Mouse (Mus musculus) spleen, adult 2 months (tissue): Measurements from ENCODE around the gene Hbs1l. TPM values are rescaled to one million over a fixed set of nuclear protein-coding genes. Genes with fewer than 3 reads are reported as not detected.

Source experiments
- DNase-seq, 2 experiments: peaks; one replicate each; pipeline versions ENCODE4 v3.0.0 to v3.0.0-alpha.2; 2012 to 2021; ENCODE audit warnings: low spot score in 2 of 2, low read depth in 1 of 2
- H3K27ac ChIP-seq: fragments of 200-500 bp; 2 replicates; pipeline ENCODE4 v1.5.1; 2012; ENCODE audit warnings: low read length, inconsistent platforms; ENCODE audit not compliant: insufficient read depth
- H3K27me3 ChIP-seq: fragments of 200-500 bp; 2 replicates; pipeline ENCODE4 v1.6.1; 2012; ENCODE audit warnings: mild to moderate bottlenecking, moderate library complexity, low read length, inconsistent platforms; ENCODE audit not compliant: control insufficient read depth, insufficient read depth
- H3K36me3 ChIP-seq: fragments of 200-500 bp; 2 replicates; pipeline ENCODE4 v1.6.1; 2012; ENCODE audit warnings: mild to moderate bottlenecking, low read length, inconsistent platforms; ENCODE audit not compliant: control insufficient read depth, insufficient read depth
- H3K4me1 ChIP-seq: fragments of 200-500 bp; 2 replicates; pipeline ENCODE4 v1.6.1; 2011; ENCODE audit warnings: inconsistent platforms; ENCODE audit not compliant: control insufficient read depth, insufficient read depth, insufficient read length
- H3K4me3 ChIP-seq: fragments of 200-500 bp; 2 replicates; pipeline ENCODE4 v1.5.1; 2011; ENCODE audit warnings: mild to moderate bottlenecking, inconsistent platforms; ENCODE audit not compliant: insufficient read depth, insufficient read length; ENCODE audit errors: extremely low read depth
- CTCF ChIP-seq: fragments of 200-500 bp; IDR thresholded peaks from 2 replicates; pipeline ENCODE4 v1.5.1; 2011; ENCODE audit warnings: mild to moderate bottlenecking, inconsistent platforms; ENCODE audit not compliant: insufficient read depth, insufficient read length, insufficient replicate concordance; ENCODE audit errors: extremely low read depth
- POLR2A ChIP-seq: fragments of 200-500 bp; IDR thresholded peaks from 2 replicates; pipeline ENCODE4 v1.6.1; 2011; ENCODE audit warnings: low read depth, low read length, inconsistent platforms
- WGBS: fragments of 180-500 bp; shearing (Covaris S2); methylation state at CpG from one replicate; pipeline ENCODE4 v1.1.7; 2018; 5-methylcytosine and 5-hydroxymethylcytosine counted together
- polyA plus RNA-seq: library from polyadenylated mRNA; depleted of rRNA; stranded (reverse); fragments of >200 nt; gene quantifications from 2 replicates; pipeline ENCODE4 v1.2.3, GENCODE M21; 2012

Hbs1l gene
- polyA plus RNA-seq, 1 experiment, result 9.3 TPM

DNA sequence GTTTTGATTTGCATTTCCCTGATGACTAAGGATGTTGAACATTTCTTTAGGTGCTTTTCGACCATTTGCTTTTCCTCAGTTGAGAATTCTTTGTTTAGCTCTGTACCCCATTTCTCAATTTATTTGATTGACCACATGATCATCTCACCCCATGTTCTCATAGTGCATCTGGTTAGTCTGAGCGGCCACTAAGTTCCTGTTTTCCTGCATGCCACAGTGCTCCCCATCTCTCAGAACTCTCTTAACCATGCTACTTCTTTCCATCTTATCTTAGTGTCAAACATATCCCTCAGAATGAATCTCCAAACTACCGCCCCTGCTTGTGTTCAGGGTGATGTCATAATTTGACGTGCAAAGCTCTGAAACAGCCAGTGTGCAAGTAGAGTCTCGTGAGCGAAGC is 30.6 kb downstream of the Hbs1l start:
- 72% methylated on average over 6 of the region's 6 CpGs for WGBS
- H3K27ac ChIP-seq, result no peak overlapping the region
- H3K4me3 ChIP-seq, result no peak overlapping the region
- TF ChIP-seq CTCF (no peak), POLR2A (no peak)
- no peaks in the 10 kb centered on the region for H3K27me3 ChIP-seq
- peaks cover 4% of the 10 kb centered on the region; the same call in 1 of the 2 replicates for H3K36me3 ChIP-seq
- no peak for DNase-seq
- no peaks in the 10 kb centered on the region for H3K4me1 ChIP-seq

DNA sequence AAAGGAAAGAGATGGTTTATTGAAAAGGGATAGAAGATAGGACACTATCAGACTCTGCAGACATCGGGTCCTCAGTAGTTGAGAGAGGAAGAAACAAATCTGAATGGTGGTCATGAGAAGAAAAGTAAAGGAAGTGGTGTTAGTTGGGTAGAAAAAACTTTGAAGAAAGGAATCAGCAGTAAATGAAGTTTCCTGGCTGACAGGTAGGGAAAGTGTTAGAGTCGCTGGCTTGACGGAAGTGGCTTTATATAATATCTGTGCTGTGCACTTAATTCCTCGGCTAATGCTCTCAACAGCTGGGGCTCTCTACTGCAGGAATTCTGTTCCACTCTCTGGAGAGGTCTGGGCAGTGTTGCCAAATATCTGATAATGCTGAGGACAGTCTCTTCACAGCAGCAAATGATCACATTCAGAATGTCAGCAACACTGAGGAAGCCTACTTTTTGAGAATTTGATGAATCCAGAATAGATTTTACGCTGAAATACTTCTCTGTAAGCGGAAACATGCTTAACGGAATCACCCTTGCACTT is 31.9 kb downstream of the Hbs1l start:
- TF ChIP-seq CTCF (no peak), POLR2A (no peak)
- no peak overlapping the region for H3K4me3 ChIP-seq
- H3K4me1 ChIP-seq, result no peaks in the 10 kb centered on the region
- H3K27me3 ChIP-seq, result no peaks in the 10 kb centered on the region
- peaks cover 6% of the 10 kb centered on the region; the same call in 1 of the 2 replicates for H3K36me3 ChIP-seq
- WGBS, result 40% methylated on average over 7 of the region's 7 CpGs
- no peak for DNase-seq
- no peak overlapping the region for H3K27ac ChIP-seq

DNA sequence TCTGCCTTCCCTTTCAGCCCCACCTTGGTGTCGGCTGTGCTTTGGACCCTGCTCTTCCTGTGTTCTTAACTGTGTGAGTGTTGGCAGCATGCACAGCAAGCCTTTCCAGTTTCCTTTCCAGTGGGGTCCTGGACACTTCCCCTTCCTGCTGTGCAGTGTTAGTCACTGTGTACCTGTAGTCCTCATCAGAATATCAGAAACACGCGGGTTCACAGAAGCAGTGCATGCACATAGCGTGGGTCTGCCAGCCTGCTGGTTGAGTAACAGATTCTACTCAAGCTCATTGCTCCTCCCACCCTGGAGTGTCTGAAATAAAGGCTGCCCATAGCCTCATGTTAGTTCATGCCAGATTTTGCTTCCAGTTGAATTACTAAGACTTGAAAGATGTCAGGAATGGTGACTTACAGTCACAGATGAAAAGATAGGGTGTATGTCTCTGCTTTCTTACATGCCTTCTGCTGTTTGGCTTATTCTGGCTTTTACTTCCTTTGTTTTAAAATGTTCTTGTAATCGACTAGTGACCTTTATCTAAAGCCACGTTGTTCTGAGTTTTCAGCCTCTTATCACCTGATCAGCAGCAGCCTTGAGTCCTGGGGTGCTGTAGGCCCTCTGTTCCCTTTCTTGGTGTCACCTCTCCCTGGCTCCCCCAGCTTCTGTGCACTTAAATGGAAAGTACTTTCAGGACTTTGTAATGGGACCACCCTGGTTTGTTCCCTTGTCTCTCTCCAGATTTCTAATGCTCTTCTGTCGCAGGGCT is 38.7 kb downstream of the Hbs1l start:
- Histone ChIP-seq H3K27me3 (no peaks in the 10 kb centered on the region), H3K27ac (no peak overlapping the region), H3K36me3 (peaks cover 12% of the 10 kb centered on the region), H3K4me1 (no peaks in the 10 kb centered on the region), H3K4me3 (no peak overlapping the region)
- no peak for DNase-seq
- no peak for TF ChIP-seq POLR2A
- TF ChIP-seq CTCF, result no peak
- WGBS, result 52% methylated on average over 7 of the region's 7 CpGs

DNA sequence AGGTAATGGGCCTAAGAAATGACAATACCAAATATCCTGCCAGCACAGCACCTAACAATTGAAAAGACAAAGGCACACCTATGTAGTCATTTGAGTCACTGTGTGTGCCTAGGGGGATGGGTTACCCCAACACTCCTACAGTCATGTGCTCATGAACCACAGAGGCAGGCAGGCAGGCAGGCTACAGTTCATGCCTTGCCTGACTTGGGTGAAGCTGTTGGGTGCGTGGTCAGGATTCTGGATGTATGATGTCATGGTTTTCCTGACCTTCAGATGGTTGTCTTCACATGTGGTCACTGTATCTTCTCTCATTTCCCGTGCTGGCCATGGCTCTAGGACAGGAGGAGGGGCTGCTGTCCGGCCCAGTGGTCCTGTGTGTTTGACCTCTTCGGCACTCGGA is 39.8 kb downstream of the Hbs1l start:
- no peak for TF ChIP-seq POLR2A
- TF ChIP-seq CTCF, result no peak
- WGBS, result 92% methylated on average over 5 of the region's 5 CpGs
- Histone ChIP-seq H3K36me3 (peaks cover 12% of the 10 kb centered on the region), H3K27ac (no peak overlapping the region), H3K27me3 (no peaks in the 10 kb centered on the region), H3K4me1 (no peaks in the 10 kb centered on the region), H3K4me3 (no peak overlapping the region)
- no peak for DNase-seq

DNA sequence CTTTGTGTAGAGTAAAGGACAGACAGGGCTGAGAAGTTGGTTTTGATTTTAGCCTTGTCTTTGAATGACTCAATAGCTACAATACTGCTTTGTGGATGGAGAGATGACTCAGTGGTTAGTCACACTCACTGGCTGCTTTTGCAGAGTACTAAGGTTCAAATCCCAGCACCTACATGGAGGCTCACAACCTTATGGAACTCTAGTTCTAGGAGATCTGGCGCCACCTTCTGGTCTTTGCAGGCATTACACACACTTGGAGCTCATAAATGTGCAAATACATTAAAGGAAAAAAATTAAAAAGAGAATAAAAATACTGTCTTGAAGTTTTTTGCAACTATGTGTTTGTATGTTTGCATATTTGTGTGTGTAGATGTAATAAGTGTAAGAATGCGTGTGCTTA is 41.4 kb downstream of the Hbs1l start:
- Histone ChIP-seq H3K36me3 (peaks cover 15% of the 10 kb centered on the region), H3K27ac (no peak overlapping the region), H3K4me1 (no peaks in the 10 kb centered on the region), H3K27me3 (no peaks in the 10 kb centered on the region), H3K4me3 (no peak overlapping the region)
- no peak for TF ChIP-seq POLR2A
- peak; percentile 23; the same call in 1 of the 2 replicates for TF ChIP-seq CTCF
- WGBS, result 84% methylated on average over 2 of the region's 2 CpGs
- DNase-seq, result peak; percentile 23 to 26

DNA sequence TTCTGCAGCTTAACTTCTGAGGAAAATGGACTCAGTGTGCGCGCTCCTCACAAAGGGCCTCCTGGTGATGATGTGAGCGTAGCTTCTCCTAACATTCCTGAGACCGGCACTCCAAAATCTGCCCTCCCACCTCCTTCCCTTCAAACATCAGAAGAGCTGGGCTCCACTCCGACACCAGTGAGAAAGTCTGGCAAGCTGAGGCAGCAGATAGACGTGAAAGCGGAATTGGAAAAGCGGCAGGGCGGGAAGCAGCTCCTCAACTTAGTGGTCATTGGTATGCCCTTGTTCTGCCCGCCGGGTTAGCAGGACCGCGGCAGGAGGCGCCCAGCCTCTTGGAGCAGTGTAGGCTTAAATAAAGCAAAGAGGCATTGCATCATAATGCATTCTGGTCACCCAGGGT is 45.9 kb downstream of the Hbs1l start:
- H3K4me1 ChIP-seq, result no peaks in the 10 kb centered on the region
- H3K36me3 ChIP-seq, result peaks cover 26% of the 10 kb centered on the region
- H3K4me3 ChIP-seq, result no peak overlapping the region
- no peak for TF ChIP-seq POLR2A
- TF ChIP-seq CTCF, result no peak
- 97% methylated on average over 14 of the region's 14 CpGs for WGBS
- H3K27ac ChIP-seq, result no peak overlapping the region
- DNase-seq, result no peak
- H3K27me3 ChIP-seq, result no peaks in the 10 kb centered on the region
